Comparison of ENCODE assay signal across 19 mouse cellular contexts in genomic region chr8:80796070-80796469, GRCm38 (mm10). TPM values are rescaled to one million over a fixed set of nuclear protein-coding genes. Genes with fewer than 3 reads are reported as not detected.
DNase-seq lines count a peak whose midpoint lies in the region; ATAC-seq and TF ChIP-seq lines count a peak whose summit lies in the region.
"Had no signal": no experiment of that assay in that cellular context is flagged by ENCODE, and none has a peak within 500 bp of the region (broad histone marks: within the 10 kb centered on the region; RNA-seq: fewer than 3 reads in every experiment).

No protein-coding gene starts in this region.

- TF ChIP-seq EP300 in lung, postnatal 0 days (IDR thresholded peaks at IDR 0.05) = no peak
- no peak for TF ChIP-seq EP300 in MEL (IDR thresholded peaks at IDR 0.05; ENCODE audit: low read depth in 1 of 2, low read length in 2 of 2)

- H3K9me3 ChIP-seq in lung, embryonic 14.5 days (ENCODE audit: low read depth, low read length) = 0 out of 2 replicates have a peak, but pooled peaks cover 4% of the 10 kb centered on the region
- no peaks in the 10 kb centered on the region for H3K9me3 ChIP-seq in lung, postnatal 0 days (ENCODE audit: low read length)
- H3K9me3 ChIP-seq in MEL (replicated peaks; ENCODE audit: insufficient read depth, low read length) = no peaks in the 10 kb centered on the region
- no peaks in the 10 kb centered on the region for H3K9me3 ChIP-seq in forebrain, embryonic 15.5 days
- H3K9me3 ChIP-seq: embryonic facial prominence, embryonic 12.5 days; forebrain, embryonic 13.5 days had no signal

- H3K27me3 ChIP-seq in lung, embryonic 14.5 days (ENCODE audit: insufficient read depth, low read length) = no peaks in the 10 kb centered on the region
- H3K27me3 ChIP-seq in lung, postnatal 0 days (replicated peaks; ENCODE audit: insufficient read depth, low read length) = no peaks in the 10 kb centered on the region
- H3K27me3 ChIP-seq in MEL (ENCODE audit: control insufficient read depth in 1 of 2, insufficient read depth in 2 of 2, low read length in 2 of 2) = no peaks in the 10 kb centered on the region
- H3K27me3 ChIP-seq in forebrain, embryonic 15.5 days = no peaks in the 10 kb centered on the region
- H3K27me3 ChIP-seq: embryonic facial prominence, embryonic 12.5 days; forebrain, embryonic 13.5 days; Patski had no signal

- peak; percentile 62; the same call in 1 of the 2 replicates for ATAC-seq in lung, embryonic 14.5 days (ENCODE audit: insufficient read depth)
- no peak for ATAC-seq in lung, postnatal 0 days
- no peak for ATAC-seq in forebrain, embryonic 15.5 days (replicated peaks)
- ATAC-seq: activated CD4-positive, CD25-positive, alpha-beta regulatory T cell, adult 4 months; forebrain, embryonic 13.5 days; forebrain, embryonic 16.5 days; Patski had no signal

- 49% methylated on average over 4 of the region's 4 CpGs for WGBS in lung, embryonic 14.5 days
- whole genome bisulfite sequencing in lung, postnatal 0 days = 54% methylated on average over 4 of the region's 4 CpGs
- WGBS in forebrain, embryonic 15.5 days = 56% methylated on average over 4 of the region's 4 CpGs

- H3K4me3 ChIP-seq in lung, embryonic 14.5 days (ENCODE audit: low read depth, low read length) = no peak overlapping the region
- H3K4me3 ChIP-seq in lung, postnatal 0 days (ENCODE audit: low read depth, low read length) = no peak overlapping the region
- H3K4me3 ChIP-seq in MEL (ENCODE audit: control insufficient read depth in 1 of 2, insufficient read depth in 1 of 2, low read depth in 2 of 2, low read length in 2 of 2) = no peak overlapping the region
- no peak overlapping the region for H3K4me3 ChIP-seq in forebrain, embryonic 15.5 days
- H3K4me3 ChIP-seq: embryonic facial prominence, embryonic 10.5 days; embryonic facial prominence, embryonic 12.5 days; forebrain, embryonic 13.5 days had no signal

- H3K9ac ChIP-seq in lung, embryonic 14.5 days = no peak overlapping the region
- no peak overlapping the region for H3K9ac ChIP-seq in lung, postnatal 0 days (replicated peaks; ENCODE audit: low read depth)
- H3K9ac ChIP-seq in MEL (ENCODE audit: control insufficient read depth, low read depth, low read length, poor library complexity, severe bottlenecking) = no peak overlapping the region
- no peak overlapping the region for H3K9ac ChIP-seq in forebrain, embryonic 15.5 days (replicated peaks)
- H3K9ac ChIP-seq: embryonic facial prominence, embryonic 12.5 days; forebrain, embryonic 13.5 days had no signal

- TF ChIP-seq CTCF in lung, embryonic 14.5 days (IDR thresholded peaks at IDR 0.05; ENCODE audit: low read depth) = no peak
- TF ChIP-seq CTCF in lung, postnatal 0 days (IDR thresholded peaks at IDR 0.05) = no peak
- no peak for TF ChIP-seq CTCF in MEL (IDR thresholded peaks at IDR 0.05 in 2 of 3, conservative IDR thresholded peaks at IDR 0.05 in 1 of 3; ENCODE audit: control insufficient read depth in 1 of 3, insufficient read depth in 1 of 3, low read depth in 2 of 3, low read length in 3 of 3, poor library complexity in 1 of 3, severe bottlenecking in 1 of 3)

- peak overlapping the region; percentile 42; the same call in 1 of the 2 replicates for H3K27ac ChIP-seq in lung, embryonic 14.5 days (ENCODE audit: low read depth)
- H3K27ac ChIP-seq in lung, postnatal 0 days (ENCODE audit: low read length) = no peak overlapping the region
- H3K27ac ChIP-seq in MEL (ENCODE audit: control insufficient read depth, low read depth, low read length) = no peak overlapping the region
- no peak overlapping the region for H3K27ac ChIP-seq in forebrain, embryonic 15.5 days (replicated peaks)
- H3K27ac ChIP-seq: embryonic facial prominence, embryonic 10.5 days; embryonic facial prominence, embryonic 12.5 days; forebrain, embryonic 13.5 days had no signal

- TF ChIP-seq POLR2A in MEL (IDR thresholded peaks at IDR 0.05; ENCODE audit: control insufficient read depth in 1 of 2, insufficient read depth in 1 of 2, low read depth in 1 of 2, low read length in 2 of 2, poor library complexity in 1 of 2) = no peak

- H3K4me2 ChIP-seq in lung, embryonic 14.5 days = no peak overlapping the region
- no peak overlapping the region for H3K4me2 ChIP-seq in lung, postnatal 0 days (replicated peaks; ENCODE audit: low read depth, low read length)
- no peak overlapping the region for H3K4me2 ChIP-seq in forebrain, embryonic 15.5 days (replicated peaks)
- H3K4me2 ChIP-seq: embryonic facial prominence, embryonic 12.5 days; forebrain, embryonic 13.5 days had no signal

- H3K36me3 ChIP-seq in lung, embryonic 14.5 days (ENCODE audit: insufficient read depth) = no peaks in the 10 kb centered on the region; the same call in none of the 2 replicates
- no peaks in the 10 kb centered on the region for H3K36me3 ChIP-seq in lung, postnatal 0 days (ENCODE audit: insufficient read depth, low read length)
- peaks cover 0 to 5% of the 10 kb centered on the region in 2 experiments; a peak in 1 of 4 replicates for H3K36me3 ChIP-seq in MEL (ENCODE audit: control insufficient read depth in 1 of 2, insufficient read depth in 2 of 2, low read length in 2 of 2)
- H3K36me3 ChIP-seq in forebrain, embryonic 15.5 days = no peaks in the 10 kb centered on the region

- no peaks in the 10 kb centered on the region for H3K79me2 ChIP-seq in MEL (ENCODE audit: control insufficient read depth, insufficient read depth, low read length, poor library complexity)

- DNase-seq in lung, embryonic 14.5 days = peak; percentile 70
- DNase-seq in lung, postnatal 0 days (ENCODE audit: low spot score) = no peak
- DNase-seq in MEL (ENCODE audit: low read depth, low spot score) (peak; percentile 11), adipocyte (ENCODE audit: low spot score) (peak; percentile 57)
- DNase-seq: adrenal gland, adult 2 months; adrenal gland, postnatal 10 days; adrenal gland, postnatal 25 days; cerebellum, adult 11 months; cerebellum, adult 2 months; cerebellum, adult 9-10 months; cerebellum, postnatal 10 days; cerebellum, postnatal 25 days had no signal

- no peak for TF ChIP-seq RAD21 in MEL (IDR thresholded peaks at IDR 0.05; ENCODE audit: low read depth, low read length)

- H3K4me1 ChIP-seq in lung, embryonic 14.5 days (ENCODE audit: insufficient read depth) = peaks cover 5% of the 10 kb centered on the region; the same call in 1 of the 2 replicates
- H3K4me1 ChIP-seq in lung, postnatal 0 days (ENCODE audit: insufficient read depth, low read depth, low read length) = no peaks in the 10 kb centered on the region
- H3K4me1 ChIP-seq in MEL (ENCODE audit: control insufficient read depth in 1 of 2, insufficient read depth in 2 of 2, low read length in 2 of 2) = no peaks in the 10 kb centered on the region
- 0 out of 2 replicates have a peak, but pooled peaks cover 8% of the 10 kb centered on the region for H3K4me1 ChIP-seq in forebrain, embryonic 15.5 days
- H3K4me1 ChIP-seq: embryonic facial prominence, embryonic 12.5 days; forebrain, embryonic 13.5 days had no signal

TF ChIP-seq in MEL, 35 proteins besides CTCF, POLR2A, EP300 and RAD21:
- TF ChIP-seq ZNF384 (IDR thresholded peaks at IDR 0.05; ENCODE audit: low read depth, low read length) = peak; percentile 37; the same call in 1 of the 2 replicates
- no peak for TF ChIP-seq MAZ (IDR thresholded peaks at IDR 0.05; ENCODE audit: low read depth, low read length)
- TF ChIP-seq ELF1 (IDR thresholded peaks at IDR 0.05; ENCODE audit: low read depth, low read length) = no peak
- TF ChIP-seq RCOR1 (IDR thresholded peaks at IDR 0.05; ENCODE audit: low read depth, low read length) = no peak
TF ChIP-seq in MEL: peak in this region for 1.

RNA-seq across cellular contexts. Expression of gene Smarca5, which starts 56.8 kb away (rescaled TPM):
- 103 and 106 TPM in 2 replicates for polyA plus RNA-seq in lung, embryonic 14.5 days (2014; fragmentation: Nextera tagmentation; extraction: Ambion mirVana)
- 28.7 and 35.5 TPM in 2 replicates for polyA plus RNA-seq in lung, postnatal 0 days (2015; fragmentation: Nextera tagmentation; extraction: Ambion mirVana)
- total RNA-seq in MEL (2012; rRNA removed) = 89.1 and 99.2 TPM in 2 replicates
- polyA plus RNA-seq in MEL (2012; ENCODE audit: insufficient read depth in 1 of 2, insufficient read length in 2 of 2, low read depth in 1 of 2, low replicate concordance in 2 of 2, missing spikeins in 1 of 2) = 100 to 1,000 TPM in 1 of 2 experiments, 10 to 100 TPM in 1; 59.0 to 140 TPM
- 77.8 and 79.3 TPM in 2 replicates for polyA plus RNA-seq in forebrain, embryonic 15.5 days (2015; fragmentation: Nextera tagmentation; extraction: Ambion mirVana)
